Mouse (Mus musculus): ENCODE measurements at regions not wholly inside any gene's neighbourhood (a gene's known extent, or its start where the extent isn't known, plus 50 kb on each side); places are given as distances from the start of the nearest gene placed in this dataset.

DNA sequence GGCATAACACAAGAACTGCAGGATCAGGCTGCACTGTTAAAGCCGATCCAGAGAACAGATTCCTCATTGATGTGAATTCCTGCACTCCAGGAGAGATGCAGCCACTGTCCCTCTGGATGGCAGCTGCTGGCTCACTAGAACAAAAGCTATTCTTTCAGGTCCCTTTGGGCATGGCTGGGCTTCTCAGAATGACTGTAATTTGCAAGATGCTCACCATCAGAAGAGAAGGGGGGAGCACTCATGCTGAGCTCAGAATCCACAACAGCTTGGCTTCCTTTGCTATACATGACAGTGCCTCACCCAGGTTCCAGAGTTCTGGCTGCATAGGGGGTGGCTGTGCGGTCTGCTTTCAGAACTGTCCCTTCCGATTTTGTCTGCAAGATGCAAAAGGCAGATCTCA lies 57.8 kb upstream of the Chd6 start:
- no peak for DNase-seq (ENCODE audit: low read depth, low spot score)

DNA sequence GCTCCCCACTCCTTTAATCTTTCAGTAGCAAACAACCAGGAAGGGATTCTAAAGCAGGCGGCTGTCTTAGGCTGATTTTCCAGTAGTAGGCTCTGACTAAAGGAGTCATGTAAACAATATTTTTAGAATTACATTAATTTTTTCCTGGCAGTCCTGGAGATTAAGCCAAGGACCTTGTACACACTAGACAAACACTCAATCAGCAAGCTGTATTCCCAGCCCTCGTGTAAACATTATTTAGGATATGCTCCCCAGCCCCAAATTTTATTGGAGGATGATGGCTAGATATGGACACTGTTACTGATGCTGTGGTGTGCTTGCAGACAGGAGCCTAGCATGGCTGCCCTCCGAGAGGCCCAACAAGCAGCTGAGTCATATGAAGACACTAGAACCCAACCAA lies 56.6 kb upstream of the Chd6 start:
- no peak for DNase-seq (ENCODE audit: low read depth, low spot score)

DNA sequence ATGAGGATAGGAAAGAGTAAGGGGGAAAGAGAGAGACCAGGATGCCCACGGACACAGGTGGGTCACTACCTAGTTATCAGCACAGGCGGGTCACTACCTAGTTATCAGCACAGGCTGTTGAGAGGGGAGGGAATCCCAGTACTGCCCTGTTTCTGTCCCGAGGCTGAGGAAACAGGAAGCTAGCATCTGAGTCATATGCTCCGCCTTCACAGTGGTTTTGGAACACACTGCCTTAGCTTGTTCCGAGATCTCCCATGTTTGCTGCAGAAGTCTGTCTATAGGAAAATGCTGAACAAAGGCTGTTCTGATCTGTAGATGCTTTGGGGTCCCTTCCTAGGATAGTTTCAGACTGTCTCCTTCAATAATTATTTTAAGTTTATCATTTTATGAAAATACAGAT lies 55.4 kb upstream of the Chd6 start:
- no peak for DNase-seq (ENCODE audit: low read depth, low spot score)

Measured in brain, embryonic 18.5 days (tissue).